Mouse (Mus musculus) hindbrain, embryonic 14.5 days (tissue): ENCODE measurements at regions not wholly inside any gene's neighbourhood (a gene's known extent, or its start where the extent isn't known, plus 50 kb on each side); places are given as distances from the start of the nearest gene placed in this dataset.

ENCODE experiments used
- ATAC-seq: fragments of 200-750 bp; cut with Nextera tagmentation; 2 replicates; pipeline ENCODE4 v1.8.0; 2017; ENCODE audit warnings: moderate number of reproducible peaks, mild to moderate bottlenecking, moderate TSS enrichment, moderate library complexity; ENCODE audit not compliant: low FRiP score
- DNase-seq: peaks from one replicate; pipeline ENCODE4 v3.0.0-alpha.2; 2015; ENCODE audit warnings: low spot score
- H3K27ac ChIP-seq: fragments of 300-500 bp; sonication (generic); 2 replicates; pipeline ENCODE4 v1.5.1; 2014; ENCODE audit warnings: mild to moderate bottlenecking, moderate library complexity
- H3K27me3 ChIP-seq: fragments of 300-500 bp; sonication (generic); 2 replicates; pipeline ENCODE4 v1.6.1; 2014; ENCODE audit warnings: mild to moderate bottlenecking, low read length, mixed read lengths; ENCODE audit not compliant: control insufficient read depth, insufficient read depth
- H3K36me3 ChIP-seq: fragments of 300-500 bp; sonication (generic); replicated peaks from 2 replicates; pipeline ENCODE4 v1.6.1; 2014; ENCODE audit not compliant: control insufficient read depth, insufficient read depth
- H3K4me1 ChIP-seq: fragments of 300-500 bp; sonication (generic); replicated peaks from 2 replicates; pipeline ENCODE4 v1.6.1; 2014; ENCODE audit warnings: antibody characterized with exemption, low read length, mixed read lengths; ENCODE audit not compliant: control insufficient read depth, insufficient read depth
- H3K4me2 ChIP-seq: fragments of 300-500 bp; sonication (generic); replicated peaks from 2 replicates; pipeline ENCODE4 v1.6.1; 2014; ENCODE audit warnings: mild to moderate bottlenecking, moderate library complexity
- H3K4me3 ChIP-seq: fragments of 300-500 bp; sonication (generic); replicated peaks from 2 replicates; pipeline ENCODE4 v1.5.1; 2014; ENCODE audit warnings: mild to moderate bottlenecking, low read length
- H3K9ac ChIP-seq: fragments of 300-500 bp; sonication (generic); 2 replicates; pipeline ENCODE4 v1.6.1; 2014
- H3K9me3 ChIP-seq: fragments of 300-500 bp; sonication (generic); 2 replicates; pipeline ENCODE4 v1.6.1; 2016; ENCODE audit warnings: low read length; ENCODE audit not compliant: control insufficient read depth
- WGBS: fragments of 180-500 bp; shearing (Covaris S2); extraction: QIAGEN DNeasy Blood & Tissue Kit; methylation state at CpG from one replicate; pipeline ENCODE4 v1.1.7; 2014; 5-methylcytosine and 5-hydroxymethylcytosine counted together

DNA sequence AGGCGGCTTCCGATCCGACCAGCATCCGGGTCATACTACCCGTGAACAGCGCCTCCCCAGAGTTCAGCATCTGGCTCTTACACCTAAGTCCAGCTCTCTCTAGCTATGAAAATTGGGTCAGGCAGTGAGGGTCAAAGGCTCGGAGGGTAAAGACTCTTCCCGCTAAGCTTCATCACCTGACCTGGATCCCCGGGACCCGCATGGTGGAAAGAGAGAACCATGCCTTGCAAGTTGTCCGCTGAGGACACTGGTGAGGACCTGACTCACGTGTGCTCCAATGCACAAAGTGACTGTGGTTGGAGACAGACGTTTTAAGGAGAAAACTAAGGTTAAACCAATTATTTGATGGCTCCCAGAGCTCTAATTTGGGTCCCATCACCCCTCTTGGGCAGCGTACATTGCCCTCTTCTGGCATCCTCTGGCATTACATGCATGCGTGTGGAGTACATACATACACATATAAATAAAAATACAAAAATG lies 74.6 kb upstream of the Sall4 start:
- Histone ChIP-seq H3K4me3 (no peak overlapping the region), H3K36me3 (no peaks in the 10 kb centered on the region), H3K4me2 (peak overlapping the region; percentile 28), H3K27me3 (peaks cover 37% of the 10 kb centered on the region), H3K9me3 (no peaks in the 10 kb centered on the region), H3K9ac (no peak overlapping the region), H3K4me1 (peaks cover 20% of the 10 kb centered on the region), H3K27ac (no peak overlapping the region)
- no peak for DNase-seq
- WGBS = 10% methylated on average over 15 of the region's 15 CpGs
- no peak for ATAC-seq

DNA sequence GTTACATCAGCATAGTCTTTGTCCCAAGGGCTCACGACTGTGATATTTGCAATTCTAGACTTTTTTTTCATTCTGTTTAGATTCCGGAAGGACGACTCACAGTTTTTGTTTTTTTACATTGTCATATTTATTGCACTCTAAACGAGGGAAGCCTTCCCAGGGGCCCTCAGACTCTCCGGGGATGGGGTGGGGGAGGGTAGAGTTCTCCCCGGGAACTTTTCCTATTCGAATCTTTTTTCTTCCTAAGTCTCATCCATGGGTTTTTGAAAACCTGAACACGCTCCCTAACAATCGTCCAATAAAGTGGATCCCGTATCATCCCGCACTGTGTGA lies 73.9 kb upstream of the Sall4 start:
- DNase-seq (no peak), ATAC-seq (no peak)
- Histone ChIP-seq H3K36me3 (no peaks in the 10 kb centered on the region), H3K27ac (no peak overlapping the region), H3K27me3 (peaks cover 38% of the 10 kb centered on the region), H3K4me2 (peak overlapping the region; percentile 28; the same call in 1 of the 2 replicates), H3K9ac (no peak overlapping the region), H3K4me3 (no peak overlapping the region), H3K4me1 (peaks cover 20% of the 10 kb centered on the region), H3K9me3 (no peaks in the 10 kb centered on the region)
- WGBS = 3% methylated on average over 11 of the region's 11 CpGs

DNA sequence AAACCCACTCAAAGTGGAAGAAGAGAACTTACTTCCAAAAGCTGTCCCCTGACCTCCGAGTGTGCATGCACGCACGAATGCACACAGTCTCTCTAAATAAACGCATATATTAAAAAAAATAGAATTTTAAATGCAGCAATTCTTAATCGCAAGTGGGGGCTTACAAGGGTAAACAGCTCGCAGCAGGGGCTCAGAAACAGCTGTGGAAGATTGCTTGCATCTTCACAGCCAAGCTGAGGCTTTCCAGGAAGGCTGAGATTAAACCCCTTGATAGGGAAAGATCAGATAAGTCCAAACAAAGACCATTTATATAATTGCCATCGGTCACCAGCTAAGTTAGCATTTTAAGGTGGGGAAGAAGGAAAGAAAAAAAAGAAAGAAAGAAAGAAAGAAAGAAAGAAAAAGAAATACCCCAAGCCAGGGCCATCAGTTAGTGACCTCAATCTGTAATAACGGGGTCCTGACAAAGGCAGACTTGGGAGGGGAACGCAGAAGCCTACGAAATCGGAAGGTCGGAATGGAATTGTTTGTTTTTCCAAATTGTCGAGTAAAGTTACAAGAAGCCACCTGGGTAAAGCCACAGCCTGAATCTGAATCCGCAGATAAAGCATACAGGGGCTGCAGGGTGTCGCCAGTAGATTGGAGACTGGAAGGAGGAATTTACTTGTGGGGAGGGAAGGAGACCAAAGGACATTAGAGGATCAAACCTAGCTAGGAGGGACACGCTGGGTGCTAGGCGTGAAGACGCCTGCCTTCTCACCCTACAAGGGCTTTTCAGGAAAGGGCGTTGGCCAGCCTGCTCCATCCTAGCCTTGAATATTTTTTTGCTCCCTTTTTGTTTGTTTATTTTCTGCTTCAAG lies 73.3 kb upstream of the Sall4 start:
- peaks cover 38% of the 10 kb centered on the region for H3K27me3 ChIP-seq
- H3K4me3 ChIP-seq = no peak overlapping the region
- no peaks in the 10 kb centered on the region for H3K36me3 ChIP-seq
- H3K4me1 ChIP-seq = peaks cover 20% of the 10 kb centered on the region
- ATAC-seq (no peak), DNase-seq (no peak)
- no peaks in the 10 kb centered on the region for H3K9me3 ChIP-seq
- 7% methylated on average over 19 of the region's 19 CpGs for WGBS
- no peak overlapping the region for H3K27ac ChIP-seq
- no peak overlapping the region for H3K4me2 ChIP-seq
- no peak overlapping the region for H3K9ac ChIP-seq

DNA sequence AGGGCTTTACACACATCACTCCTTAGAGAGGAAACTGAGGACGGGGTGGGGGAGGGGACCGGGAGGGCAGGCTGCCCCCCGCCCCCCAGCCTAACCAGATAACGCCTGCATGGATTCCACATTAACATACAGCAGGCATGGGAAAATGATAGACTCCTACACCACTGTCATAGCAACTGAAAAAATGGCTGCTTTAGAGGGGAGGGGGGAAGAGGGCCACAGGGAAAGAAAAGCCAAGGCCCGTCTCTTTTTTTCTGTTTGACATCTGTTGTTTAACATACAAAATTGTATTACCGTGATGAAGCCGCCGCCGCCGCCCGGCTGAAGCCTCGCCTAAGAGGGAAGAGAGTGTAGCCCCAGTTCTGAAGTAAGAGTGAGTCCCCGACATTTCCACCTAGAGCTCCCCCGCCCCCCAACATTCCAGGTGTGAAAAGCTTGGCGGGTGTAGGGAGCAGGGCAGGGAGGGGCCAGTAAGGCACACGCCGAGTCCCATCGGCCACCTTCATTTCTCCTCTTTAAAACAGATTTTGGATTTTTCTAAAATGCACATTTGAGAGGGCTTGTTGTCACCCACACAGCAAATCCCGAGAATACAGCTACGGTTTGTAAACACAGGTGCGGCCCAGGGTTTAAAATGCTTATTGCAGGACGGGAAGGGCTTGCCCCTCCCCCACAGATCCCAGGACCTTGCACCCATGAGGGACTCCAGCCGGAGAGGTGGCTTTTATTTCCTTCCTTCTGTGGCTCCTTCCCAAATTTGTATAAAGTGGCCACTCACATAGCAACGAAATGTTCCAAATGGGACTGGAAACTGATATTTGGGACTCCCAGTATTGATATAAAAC lies 72.3 kb upstream of the Sall4 start:
- H3K36me3 ChIP-seq = no peaks in the 10 kb centered on the region
- ATAC-seq (0 out of 2 replicates have a peak, but pooled peaks have one; percentile 53), DNase-seq (no peak)
- H3K4me3 ChIP-seq = peak overlapping the region; percentile 14; the same call in 1 of the 2 replicates
- 2% methylated on average over 24 of the region's 24 CpGs for WGBS
- H3K27ac ChIP-seq = no peak overlapping the region
- no peaks in the 10 kb centered on the region for H3K9me3 ChIP-seq
- peaks cover 20% of the 10 kb centered on the region for H3K4me1 ChIP-seq
- H3K27me3 ChIP-seq = peaks cover 38% of the 10 kb centered on the region
- H3K9ac ChIP-seq = no peak overlapping the region
- H3K4me2 ChIP-seq = peak overlapping the region; percentile 43

DNA sequence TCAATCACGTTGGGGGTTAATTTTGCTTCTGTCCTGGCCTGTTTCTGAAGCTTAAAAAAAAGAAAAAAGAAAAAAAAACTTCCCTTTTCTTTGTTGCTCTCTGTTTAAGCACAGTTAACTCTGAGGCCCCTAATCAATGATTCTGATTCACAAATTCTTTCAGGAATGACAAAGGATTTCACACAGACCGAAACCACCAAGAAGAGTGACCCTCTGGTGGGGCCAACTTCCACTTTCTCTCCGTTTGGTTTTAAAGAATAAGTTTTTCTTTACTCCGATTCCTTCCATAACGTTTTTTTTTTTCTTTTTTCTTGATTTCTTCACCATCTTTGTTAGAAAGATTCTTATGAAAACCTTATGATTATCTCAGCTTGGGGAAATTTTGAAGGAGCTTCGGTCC lies 71.5 kb upstream of the Sall4 start:
- 6% methylated on average over 6 of the region's 6 CpGs for WGBS
- Histone ChIP-seq H3K9me3 (no peaks in the 10 kb centered on the region), H3K27ac (no peak overlapping the region), H3K4me1 (peaks cover 20% of the 10 kb centered on the region), H3K4me2 (no peak overlapping the region), H3K27me3 (peaks cover 38% of the 10 kb centered on the region), H3K4me3 (no peak overlapping the region), H3K36me3 (no peaks in the 10 kb centered on the region), H3K9ac (no peak overlapping the region)
- ATAC-seq (no peak), DNase-seq (no peak)

DNA sequence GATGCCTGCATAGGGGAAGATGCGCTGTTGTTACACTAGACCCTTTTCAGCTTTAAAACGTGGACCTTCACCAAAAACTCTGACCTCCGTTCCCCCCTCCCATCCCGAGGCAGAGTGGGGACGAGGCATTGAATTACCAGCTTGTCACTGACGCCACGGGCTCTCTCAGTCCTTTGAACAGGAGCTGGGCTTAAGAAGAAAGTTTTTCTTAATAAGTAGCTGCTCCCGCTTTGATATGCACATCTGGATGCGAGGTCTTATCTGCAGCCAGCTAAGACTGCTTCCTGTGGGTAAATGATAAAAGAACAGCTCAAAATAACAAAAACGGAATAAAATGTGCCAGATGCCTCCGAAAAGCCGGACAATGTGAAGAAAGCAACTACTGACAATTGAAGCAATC lies 70.9 kb upstream of the Sall4 start:
- 5% methylated on average over 12 of the region's 12 CpGs for WGBS
- 0 out of 2 replicates have a peak overlapping the region, but pooled peaks have one; percentile 15 for H3K4me2 ChIP-seq

DNA sequence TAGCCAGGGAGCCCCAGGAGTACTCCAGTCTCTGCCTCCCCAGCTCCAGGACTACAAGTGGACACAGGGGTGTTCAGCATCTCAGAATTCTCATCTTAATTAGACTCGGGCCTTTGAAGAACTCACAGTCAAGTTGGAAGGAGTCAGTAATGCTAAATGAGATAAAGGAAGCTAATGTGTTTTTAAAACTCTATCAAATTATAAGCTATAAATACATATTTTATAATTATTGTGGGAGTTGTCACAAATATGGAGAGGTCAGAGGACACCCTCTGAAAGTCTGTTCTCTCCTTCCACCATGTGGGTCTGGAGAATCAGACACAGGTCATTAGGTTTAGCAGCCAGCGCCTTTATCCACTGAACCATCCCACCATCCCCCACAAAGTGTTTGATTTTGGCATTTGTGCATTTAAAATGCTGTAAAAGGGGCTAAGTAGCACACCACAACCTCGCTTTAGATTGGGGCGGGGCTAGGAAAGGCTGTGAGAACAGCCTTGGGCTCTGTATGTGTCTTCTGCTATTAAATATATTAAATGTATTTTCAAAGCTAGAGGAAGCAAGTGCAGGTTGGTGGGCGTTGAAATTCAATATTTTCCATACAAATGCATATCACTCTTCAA lies 70.3 kb upstream of the Sall4 start:
- peaks cover 38% of the 10 kb centered on the region for H3K27me3 ChIP-seq
- H3K27ac ChIP-seq = no peak overlapping the region
- no peak overlapping the region for H3K4me2 ChIP-seq
- WGBS = 21% methylated on average over 5 of the region's 5 CpGs
- no peak overlapping the region for H3K4me3 ChIP-seq
- DNase-seq = no peak
- H3K9ac ChIP-seq = no peak overlapping the region
- H3K36me3 ChIP-seq = no peaks in the 10 kb centered on the region
- H3K9me3 ChIP-seq = no peaks in the 10 kb centered on the region
- H3K4me1 ChIP-seq = peaks cover 20% of the 10 kb centered on the region
- ATAC-seq = no peak

More for the DNA sequence above, 70.9 kb upstream of the Sall4 start:
- Histone ChIP-seq H3K27ac (no peak overlapping the region), H3K36me3 (no peaks in the 10 kb centered on the region), H3K4me1 (peaks cover 20% of the 10 kb centered on the region), H3K9ac (no peak overlapping the region), H3K4me3 (no peak overlapping the region), H3K27me3 (peaks cover 38% of the 10 kb centered on the region), H3K9me3 (no peaks in the 10 kb centered on the region)
- no peak for ATAC-seq
- no peak for DNase-seq

DNA sequence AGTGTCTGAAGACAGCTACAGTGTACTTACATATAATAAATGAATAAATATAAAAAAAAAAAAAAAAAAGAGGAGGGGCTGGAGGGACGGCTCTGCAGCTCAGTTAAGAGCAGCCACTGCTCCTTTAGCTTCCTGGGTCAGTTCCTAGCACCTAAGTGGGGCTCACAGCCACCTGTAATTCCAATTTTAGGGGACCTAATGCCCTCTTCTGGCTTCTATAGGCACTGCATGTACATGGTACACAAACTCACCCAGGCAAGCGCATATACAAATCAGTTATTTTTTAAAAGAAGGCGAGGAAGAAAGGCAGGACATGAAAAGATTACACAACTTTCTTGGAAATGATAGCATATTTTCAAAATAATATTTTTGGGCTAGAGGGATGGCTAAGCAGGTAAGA lies 67.0 kb upstream of the Sall4 start:
- ATAC-seq (no peak), DNase-seq (no peak)
- Histone ChIP-seq H3K4me2 (no peak overlapping the region), H3K27me3 (peaks cover 21% of the 10 kb centered on the region), H3K9ac (no peak overlapping the region), H3K36me3 (no peaks in the 10 kb centered on the region), H3K27ac (no peak overlapping the region), H3K4me1 (peaks cover 13% of the 10 kb centered on the region), H3K4me3 (no peak overlapping the region), H3K9me3 (no peaks in the 10 kb centered on the region)
- WGBS = 98% methylated on average over 3 of the region's 3 CpGs

DNA sequence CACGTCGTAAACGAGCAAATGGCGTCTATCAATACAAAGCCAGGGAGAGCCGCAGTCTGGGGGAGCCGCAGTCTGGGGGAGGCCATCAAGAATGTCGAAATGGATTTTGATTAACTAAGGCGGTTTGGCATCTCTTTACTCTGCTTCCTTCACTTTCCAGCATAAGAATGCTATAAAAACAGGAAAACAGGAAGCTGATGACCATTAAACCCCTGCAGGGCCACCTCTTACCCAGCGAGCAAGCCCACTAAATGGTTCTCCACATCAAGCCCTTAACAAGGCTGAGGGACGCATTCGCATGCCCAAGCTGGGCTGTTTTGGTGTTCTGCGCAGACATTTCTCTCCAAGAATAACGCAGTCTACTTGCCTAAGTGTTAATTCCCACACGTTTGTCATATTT lies 64.0 kb upstream of the Sall4 start:
- no peak overlapping the region for H3K4me2 ChIP-seq
- H3K4me1 ChIP-seq = no peaks in the 10 kb centered on the region
- no peak overlapping the region for H3K9ac ChIP-seq
- WGBS = 53% methylated on average over 14 of the region's 14 CpGs
- H3K9me3 ChIP-seq = no peaks in the 10 kb centered on the region
- no peak overlapping the region for H3K27ac ChIP-seq
- ATAC-seq = no peak
- no peaks in the 10 kb centered on the region for H3K36me3 ChIP-seq
- H3K27me3 ChIP-seq = no peaks in the 10 kb centered on the region
- H3K4me3 ChIP-seq = no peak overlapping the region
- DNase-seq = no peak
